Mouse (Mus musculus) lung, postnatal 0 days (tissue): ENCODE measurements at regions not wholly inside any gene's neighbourhood (a gene's known extent, or its start where the extent isn't known, plus 50 kb on each side); places are given as distances from the start of the nearest gene placed in this dataset.

ENCODE experiments used
- CTCF ChIP-seq: IDR thresholded peaks from 2 replicates; pipeline ENCODE4 v1.5.1; 2016; ENCODE audit warnings: antibody characterized with exemption, mild to moderate bottlenecking
- EP300 ChIP-seq: IDR thresholded peaks from 2 replicates; pipeline ENCODE4 v1.6.1; 2016; ENCODE audit warnings: antibody characterized with exemption, mild to moderate bottlenecking, control low read depth

DNA sequence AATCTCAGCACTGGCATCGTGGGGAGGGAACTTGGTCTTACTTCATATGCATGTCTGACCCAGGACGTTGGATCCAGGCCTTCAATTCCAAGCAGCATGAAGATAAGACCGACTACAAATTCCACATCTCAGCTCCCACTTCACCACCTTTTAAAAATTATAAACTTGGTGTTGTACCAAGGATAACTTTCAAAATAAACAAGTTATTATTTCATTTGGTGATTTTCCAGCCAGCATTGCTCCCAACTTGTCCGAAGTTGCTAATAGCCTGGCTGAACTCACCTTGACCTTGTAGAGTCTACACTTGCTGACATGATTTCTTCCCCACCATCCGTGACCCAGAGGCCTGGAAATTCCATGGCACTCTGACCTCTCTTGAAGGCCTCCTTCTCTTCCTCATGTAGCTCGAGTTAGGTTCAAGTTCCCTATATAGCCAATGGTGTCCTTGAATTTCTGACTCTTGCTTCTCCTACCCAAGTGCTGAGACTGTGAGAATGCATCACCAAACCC, 123.7 kb downstream of the Thbs2 start:
- no peak for TF ChIP-seq EP300
- TF ChIP-seq CTCF = no peak
